Mouse (Mus musculus) adrenal gland, adult 2 months (tissue): ENCODE results near the gene 1700028J19Rik. TPM values are rescaled to one million over a fixed set of nuclear protein-coding genes. Genes with fewer than 3 reads are reported as not detected.

Experiments used
- polyA plus RNA-seq: library from polyadenylated mRNA; depleted of rRNA; stranded (reverse); fragments of >200 nt; gene quantifications from 2 replicates; pipeline ENCODE4 v1.2.3, GENCODE M21; 2012; rRNA removed
- total RNA-seq, 2 experiments: library from RNA; stranded (reverse); gene quantifications; 2 replicates each; pipeline ENCODE4 v1.2.3; 2021

Gene 1700028J19Rik
- total and polyA plus RNA-seq, 3 experiments, result 0.66 to 1.8 (median 1.4) TPM

Other genes with a start within 250 kb of the 1700028J19Rik start
- gene Klk1b26, start 234.5 kb downstream of the 1700028J19Rik start, total RNA-seq, result not detected
- gene Klk1b26, start 234.5 kb downstream of the 1700028J19Rik start, polyA plus RNA-seq, result not detected in 2 replicates
- gene Klk1b27, start 194.4 kb downstream of the 1700028J19Rik start, total RNA-seq, result not detected
- not detected in 2 replicates for gene Klk1b27, start 194.4 kb downstream of the 1700028J19Rik start, polyA plus RNA-seq
- not detected for gene Klk1b21, start 144.4 kb downstream of the 1700028J19Rik start, total RNA-seq
- 0.33 and 0.63 TPM in 2 replicates for gene Klk1b21, start 144.4 kb downstream of the 1700028J19Rik start, polyA plus RNA-seq
- not detected for gene Klk1b22, start 134.0 kb downstream of the 1700028J19Rik start, total RNA-seq
- 1.5 TPM in 1 of 2 replicates, not detected in the other for gene Klk1b22, start 134.0 kb downstream of the 1700028J19Rik start, polyA plus RNA-seq
- gene Klk1b16, start 109.9 kb downstream of the 1700028J19Rik start, total RNA-seq, result not detected
- gene Klk1b16, start 109.9 kb downstream of the 1700028J19Rik start, polyA plus RNA-seq, result not detected in 2 replicates
- gene Klk1b24, start 58.5 kb downstream of the 1700028J19Rik start, total RNA-seq, result not detected
- not detected in 2 replicates for gene Klk1b24, start 58.5 kb downstream of the 1700028J19Rik start, polyA plus RNA-seq
- not detected for gene Klk1b3, start 48.5 kb downstream of the 1700028J19Rik start, total RNA-seq
- not detected in 2 replicates for gene Klk1b3, start 48.5 kb downstream of the 1700028J19Rik start, polyA plus RNA-seq
- gene Klk1b4, start 39.3 kb downstream of the 1700028J19Rik start, total RNA-seq, result not detected
- gene Klk1b4, start 39.3 kb downstream of the 1700028J19Rik start, polyA plus RNA-seq, result not detected in 2 replicates
- not detected for gene Klk1b5, start 30.8 kb downstream of the 1700028J19Rik start, total RNA-seq
- not detected in 2 replicates for gene Klk1b5, start 30.8 kb downstream of the 1700028J19Rik start, polyA plus RNA-seq
- not detected for gene Klk1, start 21.3 kb downstream of the 1700028J19Rik start, total RNA-seq
- 0.46 and 0.67 TPM in 2 replicates for gene Klk1, start 21.3 kb downstream of the 1700028J19Rik start, polyA plus RNA-seq
- not detected for gene Gm36864, start 10.5 kb downstream of the 1700028J19Rik start, total RNA-seq
- gene Gm36864, start 10.5 kb downstream of the 1700028J19Rik start, polyA plus RNA-seq, result not detected in 2 replicates
- 10 to 100 TPM; 81.5 to 83.8 TPM for gene 2410002F23Rik, start within 50 bp of the 1700028J19Rik start, total RNA-seq
- gene 2410002F23Rik, start within 50 bp of the 1700028J19Rik start, polyA plus RNA-seq, result 195 and 237 TPM in 2 replicates
- not detected for gene Acp4, start 10.7 kb upstream of the 1700028J19Rik start, total RNA-seq
- gene Acp4, start 10.7 kb upstream of the 1700028J19Rik start, polyA plus RNA-seq, result not detected in 2 replicates
- gene Gm15517, start 14.8 kb upstream of the 1700028J19Rik start, total RNA-seq, result not detected
- gene Gm15517, start 14.8 kb upstream of the 1700028J19Rik start, polyA plus RNA-seq, result not detected in 2 replicates
- 1 to 10 TPM; 4.6 to 5.1 TPM for gene Clec11a, start 60.2 kb upstream of the 1700028J19Rik start, total RNA-seq
- gene Clec11a, start 60.2 kb upstream of the 1700028J19Rik start, polyA plus RNA-seq, result 11.4 and 13.0 TPM in 2 replicates
- gene Shank1, start 63.6 kb upstream of the 1700028J19Rik start, total RNA-seq, result 1 to 10 TPM; 8.0 to 9.1 TPM
- gene Shank1, start 63.6 kb upstream of the 1700028J19Rik start, polyA plus RNA-seq, result 2.5 and 2.9 TPM in 2 replicates
- 1 to 10 TPM; 4.8 to 6.2 TPM for gene Syt3, start 137.4 kb upstream of the 1700028J19Rik start, total RNA-seq
- 12.1 and 16.0 TPM in 2 replicates for gene Syt3, start 137.4 kb upstream of the 1700028J19Rik start, polyA plus RNA-seq
- gene 1700008O03Rik, start 139.1 kb upstream of the 1700028J19Rik start, total RNA-seq, result 1 to 10 TPM in 1 of 2 experiments, under 1 TPM in 1; 0.66 to 1.2 TPM
- 1.6 and 2.3 TPM in 2 replicates for gene 1700008O03Rik, start 139.1 kb upstream of the 1700028J19Rik start, polyA plus RNA-seq
- 1 to 10 TPM; 5.1 to 8.5 TPM for gene Lrrc4b, start 182.3 kb upstream of the 1700028J19Rik start, total RNA-seq
- gene Lrrc4b, start 182.3 kb upstream of the 1700028J19Rik start, polyA plus RNA-seq, result 10.3 and 16.3 TPM in 2 replicates
- under 1 TPM in 1 of 2 experiments, not detected in 1; 0.75 TPM for gene Aspdh, start 218.7 kb upstream of the 1700028J19Rik start, total RNA-seq
- gene Aspdh, start 218.7 kb upstream of the 1700028J19Rik start, polyA plus RNA-seq, result 0.91 and 2.4 TPM in 2 replicates
- 10 to 100 TPM; 51.2 to 61.7 TPM for gene Josd2, start 221.3 kb upstream of the 1700028J19Rik start, total RNA-seq
- 171 and 179 TPM in 2 replicates for gene Josd2, start 221.3 kb upstream of the 1700028J19Rik start, polyA plus RNA-seq
- 100 to 1,000 TPM in 1 of 2 experiments, 10 to 100 TPM in 1; 77.9 to 101 TPM for gene Emc10, start 249.8 kb upstream of the 1700028J19Rik start, total RNA-seq
- 516 and 555 TPM in 2 replicates for gene Emc10, start 249.8 kb upstream of the 1700028J19Rik start, polyA plus RNA-seq
- 1 to 10 TPM; 8.3 to 9.1 TPM for gene Fam71e1, start 249.9 kb upstream of the 1700028J19Rik start, total RNA-seq
- gene Fam71e1, start 249.9 kb upstream of the 1700028J19Rik start, polyA plus RNA-seq, result 28.6 and 30.9 TPM in 2 replicates